Mouse (Mus musculus): ENCODE data around the gene Morc4.

Gene Morc4

GRCm38 (mm10) chrX:139870938-139871791 lies at the start of gene Morc4:
Gene Morc4 (minus strand): TSS chrX:139871677.
- in situ Hi-C loops (cut with MboI, MseI): no loop called here

DNA sequence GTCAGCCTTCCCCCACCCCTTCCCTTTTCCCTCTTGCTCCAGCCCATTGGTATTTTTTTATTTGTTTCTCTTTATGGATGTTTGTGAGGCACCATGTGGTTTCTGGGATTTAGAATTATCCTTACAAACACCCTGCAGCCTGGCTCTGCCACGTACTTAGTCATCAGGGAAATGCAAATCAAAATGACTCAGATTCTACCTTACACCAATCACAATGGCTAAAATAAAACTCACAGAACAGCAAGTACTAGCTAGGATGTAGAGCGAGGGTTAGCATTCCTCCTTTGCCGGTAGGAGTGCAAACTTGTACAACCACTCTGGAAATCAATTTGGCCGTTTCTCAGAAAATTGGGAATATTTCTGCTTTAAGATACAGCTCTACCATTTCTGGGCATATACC lies 49.1 kb upstream of the Morc4 start:
- in situ Hi-C loops (cut with MboI, MseI): no loop called here

DNA sequence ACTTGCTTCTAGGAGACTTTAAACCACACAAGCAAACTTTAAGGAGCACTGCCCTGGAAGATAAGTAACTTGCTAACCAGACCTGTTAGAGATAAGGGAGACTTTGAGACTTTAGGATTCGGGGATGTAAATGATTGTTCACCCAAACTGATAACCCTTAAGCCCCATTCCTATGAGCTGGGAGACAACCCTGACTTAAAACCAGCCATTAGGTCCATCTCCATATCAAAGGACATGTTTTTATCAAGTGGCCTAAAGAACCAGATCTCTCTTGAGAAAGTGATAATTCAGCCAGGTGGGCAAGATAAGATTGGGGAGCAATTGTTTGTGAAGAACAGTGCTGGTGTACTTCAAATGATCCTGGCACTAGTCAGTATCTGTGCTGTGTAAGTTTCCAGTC lies 19.9 kb upstream of the Morc4 start:
- in situ Hi-C loops (cut with MboI, MseI): loop anchor here (10.0 kb wide), 1 partner anchor 1333 kb away; no protein-coding TSS in a partner anchor

DNA sequence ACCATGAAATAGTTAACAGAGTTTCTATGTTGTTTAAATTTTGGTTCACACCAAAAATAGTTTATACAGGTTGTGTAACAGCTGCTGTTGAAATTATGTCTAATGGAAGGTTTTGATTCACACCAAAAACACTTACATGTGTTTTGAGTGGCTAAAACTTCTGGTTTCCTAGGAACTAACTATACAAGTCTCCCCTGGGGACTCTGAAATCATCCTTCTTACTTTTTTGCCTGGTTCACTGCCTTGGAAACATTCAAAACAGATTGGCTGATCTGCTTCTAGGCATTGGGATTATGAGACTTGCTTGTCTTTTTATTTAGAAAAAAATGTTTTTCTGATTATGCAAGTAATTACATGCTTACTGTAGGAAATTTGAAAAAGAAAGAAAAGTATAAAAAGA lies 11.7 kb upstream of the Morc4 start:
- in situ Hi-C loops (cut with MboI, MseI): no loop called here

DNA sequence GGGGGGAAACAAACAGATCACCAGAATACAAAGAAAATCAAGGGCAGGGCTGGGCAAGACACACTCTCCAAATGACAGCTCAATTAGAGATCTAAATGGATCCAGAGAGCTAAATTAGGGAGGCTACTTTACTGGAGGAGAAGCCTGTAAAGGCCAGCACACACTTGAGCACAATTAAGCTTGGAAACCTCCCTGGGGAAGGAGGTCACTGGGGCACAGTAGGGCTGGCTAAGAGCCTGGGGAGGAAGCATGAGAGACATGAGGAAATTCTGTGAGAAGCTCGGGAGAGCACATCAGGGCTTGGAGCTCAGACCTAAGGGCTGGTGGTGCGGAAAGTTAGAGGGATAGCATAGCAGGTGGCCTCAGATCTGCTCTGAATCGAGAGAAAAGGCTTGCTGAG lies 6.5 kb upstream of the Morc4 start:
- in situ Hi-C loops (cut with MboI, MseI): no loop called here

DNA sequence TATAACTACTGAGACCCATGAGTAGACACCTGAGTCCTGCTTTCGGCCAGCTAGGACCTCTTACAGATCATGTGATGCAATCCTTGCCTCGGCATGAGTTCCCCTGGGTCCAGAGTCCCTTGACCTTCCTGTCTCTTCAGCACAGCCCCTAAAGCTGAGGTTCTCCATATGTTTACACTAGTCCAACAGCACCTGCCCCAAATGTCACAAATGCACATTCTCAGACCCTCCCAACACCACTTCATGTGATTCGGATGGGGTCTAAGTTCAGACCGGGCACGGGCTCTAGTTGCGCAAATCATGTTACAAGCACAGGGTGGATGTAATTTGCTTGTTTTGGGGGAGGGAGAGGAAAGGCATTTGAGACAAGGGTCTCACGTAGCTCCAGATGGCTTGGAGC lies 5.6 kb upstream of the Morc4 start:
- in situ Hi-C loops (cut with MboI, MseI): no loop called here

GRCm38 (mm10) chrX:139870300-139870711 lies 1.2 kb downstream of the Morc4 start:
- in situ Hi-C loops (cut with MboI, MseI): no loop called here

DNA sequence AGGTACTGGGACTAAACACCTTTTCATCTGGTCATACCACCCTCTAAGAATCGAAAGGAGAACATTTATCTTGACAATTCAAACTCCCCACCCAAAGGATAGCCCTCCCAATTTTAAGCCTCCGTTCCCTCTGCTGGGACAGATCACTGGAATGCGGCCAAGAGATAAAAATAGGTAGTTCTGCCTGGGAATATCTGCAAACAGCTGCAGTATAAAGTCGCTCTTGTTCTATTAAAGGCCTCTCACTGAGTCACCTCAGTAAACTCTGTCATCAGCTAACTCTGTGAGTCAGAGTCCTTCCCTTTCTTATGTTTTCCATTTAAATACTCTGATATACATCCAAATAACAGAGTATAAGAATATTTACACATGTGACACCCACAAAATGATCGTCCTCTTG lies 12.1 kb downstream of the Morc4 start:
- in situ Hi-C loops (cut with MboI, MseI): no loop called here

- in situ Hi-C loops (cut with MboI, MseI): no loop called here
Observed at GRCm38 (mm10) chrX:139854795-139855194, 16.7 kb downstream of the Morc4 start.

GRCm38 (mm10) chrX:139841091-139841490 lies 30.4 kb downstream of the Morc4 start:
- in situ Hi-C loops (cut with MboI, MseI): no loop called here

DNA sequence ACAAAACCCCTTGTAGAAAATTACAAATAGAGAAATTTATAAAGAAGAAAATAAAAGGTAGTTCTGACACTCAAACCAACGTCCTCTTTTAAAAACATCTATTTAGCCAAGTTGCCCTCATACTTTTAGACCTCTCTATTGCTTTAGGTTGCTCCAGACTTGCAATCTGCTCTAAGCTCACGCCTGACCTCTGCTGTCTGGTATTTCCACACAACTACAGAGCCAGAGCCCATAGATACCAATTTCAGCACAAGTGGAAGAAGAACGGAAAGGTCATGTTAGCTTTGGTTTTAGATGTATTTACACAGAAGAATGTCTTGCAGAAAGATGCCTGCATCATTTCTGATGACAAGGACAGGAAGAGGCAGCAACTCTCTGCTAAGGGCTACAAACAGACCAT lies 32.4 kb downstream of the Morc4 start:
- in situ Hi-C loops (cut with MboI, MseI): loop anchor here (5.0 kb wide), 1 partner anchor 62 kb away; no protein-coding TSS in a partner anchor

- in situ Hi-C loops (cut with MboI, MseI): no loop called here
Observed at GRCm38 (mm10) chrX:139832464-139832863, 39.0 kb downstream of the Morc4 start.

DNA sequence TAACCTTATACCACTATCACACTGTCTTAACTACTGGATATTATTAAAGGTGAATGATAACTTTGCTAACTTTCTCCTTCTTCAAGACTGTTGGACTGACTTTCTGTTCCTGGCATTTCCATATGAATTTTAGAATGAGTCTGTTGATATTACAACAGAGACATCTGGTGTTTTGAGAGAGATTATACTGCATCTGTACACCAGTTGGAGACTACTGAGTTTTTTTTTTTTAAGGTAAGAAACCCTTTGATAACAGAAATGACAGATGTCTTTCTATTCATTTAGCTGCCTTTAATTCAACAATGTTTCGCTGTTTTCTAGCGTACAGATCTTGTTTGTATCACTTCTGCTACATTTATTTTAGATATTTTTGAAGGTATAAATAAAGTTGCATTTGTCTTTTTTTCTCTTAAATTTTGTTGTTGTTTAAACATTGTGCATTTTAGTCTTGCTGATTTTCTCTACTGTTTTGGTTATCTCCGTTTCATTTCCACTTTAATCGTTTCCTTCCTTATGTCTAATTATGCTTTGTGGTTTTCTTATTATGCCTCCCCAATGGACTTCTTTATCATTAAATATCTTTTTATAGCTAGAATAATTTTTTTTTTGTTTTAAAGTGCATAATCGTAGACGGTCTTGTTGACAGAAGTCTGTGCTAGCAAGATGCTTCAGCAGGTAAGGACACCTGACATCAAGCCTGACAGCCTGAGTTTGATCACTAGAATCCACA lies 42.9 kb downstream of the Morc4 start:
- in situ Hi-C loops (cut with MboI, MseI): no loop called here

GRCm38 (mm10) chrX:139826926-139827325 lies 44.6 kb downstream of the Morc4 start:
- in situ Hi-C loops (cut with MboI, MseI): no loop called here

GRCm38 (mm10) chrX:139825402-139825801 lies 46.1 kb downstream of the Morc4 start:
- in situ Hi-C loops (cut with MboI, MseI): no loop called here

- in situ Hi-C loops (cut with MboI, MseI): no loop called here
Observed at GRCm38 (mm10) chrX:139815201-139815600, 56.3 kb downstream of the Morc4 start.

GRCm38 (mm10) chrX:139814018-139814635 lies 57.4 kb downstream of the Morc4 start:
- in situ Hi-C loops (cut with MboI, MseI): no loop called here

- in situ Hi-C loops (cut with MboI, MseI): no loop called here
Observed at GRCm38 (mm10) chrX:139813299-139814002, 58.0 kb downstream of the Morc4 start.

- in situ Hi-C loops (cut with MboI, MseI): no loop called here
Observed at GRCm38 (mm10) chrX:139812636-139813298, 58.7 kb downstream of the Morc4 start.

DNA sequence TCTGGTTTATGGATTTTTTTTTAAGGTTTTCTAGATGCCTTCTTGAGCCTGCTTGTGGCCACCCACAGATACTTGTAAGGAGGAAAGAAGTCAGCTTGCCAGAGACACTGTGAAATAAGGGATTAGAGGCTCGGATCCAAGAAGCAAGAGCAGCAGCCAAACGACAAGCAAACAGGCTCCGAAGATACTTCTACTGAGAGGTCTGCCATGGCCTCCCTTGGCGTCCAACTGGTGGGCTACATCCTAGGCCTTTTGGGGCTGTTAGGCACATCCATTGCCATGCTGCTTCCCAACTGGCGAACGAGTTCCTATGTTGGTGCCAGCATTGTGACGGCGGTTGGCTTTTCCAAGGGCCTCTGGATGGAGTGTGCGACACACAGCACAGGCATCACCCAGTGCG lies 63.0 kb downstream of the Morc4 start:
- in situ Hi-C loops (cut with MboI, MseI): no loop called here

- in situ Hi-C loops (cut with MboI, MseI): no loop called here
Observed at GRCm38 (mm10) chrX:139808085-139808484, 63.4 kb downstream of the Morc4 start.

All from T-helper 2 cell (primary cell).